Mouse (Mus musculus) cerebellum, postnatal 14 days (tissue): ENCODE measurements around the gene Lgals1.
A peak's percentile ranks its signal among the peaks of the same experiment; 100 is the strongest.

ENCODE experiments used
- DNase-seq, 2 experiments: peaks; one replicate each; pipeline ENCODE4 v3.0.0; 2021; ENCODE audit warnings: mixed read lengths in 2 of 2

The Lgals1 gene

DNA sequence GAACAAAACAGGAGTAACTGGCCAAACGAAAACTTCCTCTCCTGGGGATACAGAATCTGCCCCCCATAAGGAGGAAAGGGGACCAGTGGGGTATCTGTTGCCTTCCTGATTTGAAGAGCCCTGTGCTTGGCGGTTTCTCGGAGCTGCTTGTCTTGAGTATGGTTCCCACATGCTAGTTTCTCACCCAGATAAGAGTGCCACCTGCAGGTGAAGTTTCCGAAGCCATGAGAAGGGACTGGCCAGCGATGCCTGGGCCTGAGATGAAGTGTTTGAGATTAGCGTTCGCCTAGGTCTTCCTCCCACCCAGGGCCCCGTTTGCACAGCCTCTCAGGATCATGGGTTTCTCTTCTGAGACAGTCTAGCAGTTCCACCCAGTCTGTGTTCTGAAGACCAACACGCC lies 14.5 kb upstream of the Lgals1 start:
- peak; percentile 77 to 86 for DNase-seq

DNA sequence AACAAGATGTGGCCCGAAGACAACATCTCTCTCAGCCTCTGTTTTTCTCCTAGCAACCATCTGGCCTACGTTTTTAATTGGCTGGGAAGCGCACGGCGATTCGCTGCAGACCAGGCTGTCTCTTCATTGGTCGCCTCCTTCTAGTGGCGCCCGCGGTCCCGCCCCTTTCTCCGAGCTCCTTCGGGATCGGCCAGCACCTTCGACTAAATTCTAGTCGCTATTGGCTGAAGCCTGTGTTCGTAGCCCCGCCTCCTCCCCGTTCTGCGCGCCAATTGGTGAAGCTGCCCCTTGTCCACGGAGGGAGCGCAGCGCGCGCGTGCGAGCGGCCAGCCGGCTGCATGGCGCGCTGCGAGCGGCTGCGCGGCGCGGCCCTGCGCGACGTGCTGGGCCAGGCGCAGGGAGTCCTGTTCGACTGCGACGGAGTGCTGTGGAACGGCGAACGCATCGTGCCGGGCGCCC lies 12.9 kb upstream of the Lgals1 start, which contains the start of gene Pdxp:
Gene Pdxp, plus strand, starts transcription at position 288 of the 459 bp plus-strand sequence.
- peak; percentile 99 for DNase-seq

DNA sequence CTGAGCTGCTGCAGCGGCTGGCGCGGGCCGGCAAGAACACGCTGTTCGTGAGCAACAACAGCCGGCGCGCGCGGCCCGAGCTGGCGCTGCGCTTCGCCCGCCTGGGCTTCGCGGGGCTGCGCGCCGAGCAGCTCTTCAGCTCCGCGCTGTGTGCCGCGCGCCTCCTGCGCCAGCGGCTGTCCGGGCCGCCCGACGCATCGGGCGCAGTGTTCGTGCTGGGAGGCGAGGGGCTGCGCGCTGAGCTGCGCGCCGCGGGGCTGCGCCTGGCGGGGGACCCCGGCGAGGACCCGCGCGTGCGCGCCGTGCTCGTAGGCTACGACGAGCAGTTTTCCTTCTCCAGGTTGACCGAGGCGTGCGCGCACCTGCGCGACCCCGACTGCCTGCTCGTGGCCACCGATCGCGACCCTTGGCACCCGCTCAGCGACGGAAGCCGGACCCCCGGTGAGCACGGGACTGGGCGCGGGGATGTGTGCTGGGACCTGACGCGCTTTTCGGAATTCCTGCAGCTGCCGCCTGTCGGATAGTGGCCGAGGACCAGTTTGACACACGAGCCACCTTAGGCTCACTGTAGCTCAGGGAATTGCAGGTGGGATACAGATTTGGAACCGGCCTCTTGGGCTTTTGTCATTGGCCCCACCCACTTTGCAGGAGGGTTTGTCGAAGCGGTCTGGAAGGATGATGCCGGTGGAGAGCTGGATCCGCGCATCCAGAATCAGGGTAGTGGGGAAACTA lies 12.3 kb upstream of the Lgals1 start:
- DNase-seq, result peak; percentile 83 to 84

DNA sequence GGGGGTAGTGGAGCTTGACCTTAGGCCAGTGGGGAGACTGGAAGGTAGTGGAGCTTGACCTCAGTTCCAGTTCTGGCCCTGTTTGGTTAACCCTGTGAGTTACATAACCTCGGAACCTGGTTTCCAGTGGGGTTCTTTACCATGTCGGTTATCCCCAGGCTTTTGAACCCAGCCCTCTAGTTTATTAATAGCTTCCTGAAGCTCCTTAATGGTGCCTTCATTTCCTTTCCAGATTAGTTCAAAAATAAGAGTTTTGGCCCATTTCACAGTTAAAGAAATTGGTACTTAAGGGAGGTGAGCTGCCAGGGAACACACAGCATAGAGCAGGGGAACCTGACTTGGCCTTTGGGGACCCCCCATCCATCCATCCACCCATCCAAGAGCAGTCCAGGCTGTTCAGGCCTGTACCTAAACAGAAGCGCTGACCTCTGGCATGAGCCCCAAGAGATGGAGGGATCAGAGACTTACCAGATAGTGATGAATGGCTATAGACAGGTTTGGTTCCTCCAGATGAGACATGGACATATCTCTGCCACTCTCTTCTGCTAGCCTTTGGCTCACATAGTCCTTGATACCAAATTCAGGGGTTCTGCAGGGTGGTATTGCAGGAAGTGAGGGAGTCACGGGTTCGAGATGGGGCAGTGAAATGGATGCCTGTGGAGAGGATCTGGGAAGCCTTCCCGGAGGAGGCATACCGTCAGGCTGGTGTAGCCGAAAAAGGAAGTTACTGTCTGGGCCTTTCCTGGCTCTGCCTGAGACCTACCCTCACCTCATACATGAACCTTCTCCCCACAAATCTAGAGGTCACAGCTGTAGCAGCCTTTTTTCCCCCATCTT lies 11.5 kb upstream of the Lgals1 start:
- no peak for DNase-seq

DNA sequence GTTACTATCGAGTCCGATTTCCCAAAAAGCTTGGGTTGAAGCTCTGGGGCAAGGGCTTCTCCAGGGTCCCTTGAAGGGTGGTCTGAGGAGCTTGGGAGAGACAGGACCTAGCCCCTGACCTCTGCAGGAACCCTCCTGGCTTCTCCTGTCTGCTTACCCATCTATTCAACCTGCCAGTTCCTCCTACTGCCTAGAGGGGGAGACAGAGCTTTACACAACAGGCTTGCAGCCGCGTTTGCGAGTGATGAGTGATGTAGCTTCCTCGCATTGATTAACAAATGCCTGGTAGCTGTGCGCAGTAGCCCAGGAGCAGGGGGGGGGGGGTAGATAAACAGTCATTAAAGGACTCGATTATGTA lies 10.9 kb upstream of the Lgals1 start:
- peak; percentile 81 to 82 for DNase-seq

DNA sequence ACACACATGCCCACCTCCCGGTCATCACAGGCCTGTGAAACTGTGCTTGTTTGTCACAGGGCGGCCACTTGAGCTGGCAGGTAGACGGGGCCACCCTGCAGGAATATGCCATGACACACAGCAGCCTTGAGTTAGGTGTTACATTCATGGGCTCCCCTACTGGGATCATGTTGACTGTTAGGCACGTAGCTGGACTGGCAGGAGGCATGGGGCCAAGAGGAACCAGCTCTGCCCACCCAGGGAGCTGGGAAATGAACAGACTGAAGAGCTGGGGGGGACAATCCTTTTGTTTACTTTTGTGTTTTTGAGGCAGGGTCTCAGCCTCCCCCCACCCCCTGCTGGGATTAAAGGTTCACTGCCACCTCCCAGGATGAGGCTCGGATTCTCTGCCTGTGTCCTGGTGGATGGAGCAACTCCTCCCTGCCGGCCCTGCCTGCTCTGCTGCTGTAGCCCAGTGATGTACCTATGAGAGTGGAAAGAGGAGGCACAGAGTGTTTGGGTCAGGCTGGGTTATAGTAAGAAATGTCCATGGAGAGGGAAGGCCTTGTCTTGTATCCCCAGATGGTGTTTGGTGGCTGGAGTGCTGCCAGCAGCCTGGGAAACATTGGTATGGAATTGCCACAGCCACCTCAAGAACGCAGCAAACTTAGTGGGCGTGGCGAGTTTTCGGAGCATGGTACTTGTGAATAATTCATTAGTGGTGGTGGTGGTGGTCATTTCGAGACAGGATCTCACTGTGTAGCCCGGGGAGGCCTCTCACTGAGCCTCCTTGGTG lies 10.3 kb upstream of the Lgals1 start:
- peak; percentile 67 to 74 for DNase-seq

DNA sequence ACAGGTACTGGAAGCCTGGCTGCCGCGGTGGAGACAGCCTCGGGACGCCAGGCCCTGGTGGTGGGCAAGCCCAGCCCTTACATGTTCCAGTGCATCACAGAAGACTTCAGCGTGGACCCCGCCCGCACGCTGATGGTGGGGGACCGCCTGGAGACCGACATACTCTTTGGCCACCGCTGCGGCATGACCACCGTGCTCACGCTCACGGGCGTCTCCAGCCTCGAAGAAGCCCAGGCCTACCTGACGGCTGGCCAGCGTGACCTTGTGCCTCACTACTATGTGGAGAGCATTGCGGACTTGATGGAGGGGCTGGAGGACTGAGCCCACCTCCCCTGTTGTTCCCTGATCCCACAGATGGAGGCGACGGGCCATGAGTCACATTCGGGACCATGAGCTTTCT lies 8.4 kb upstream of the Lgals1 start:
- DNase-seq, result no peak

DNA sequence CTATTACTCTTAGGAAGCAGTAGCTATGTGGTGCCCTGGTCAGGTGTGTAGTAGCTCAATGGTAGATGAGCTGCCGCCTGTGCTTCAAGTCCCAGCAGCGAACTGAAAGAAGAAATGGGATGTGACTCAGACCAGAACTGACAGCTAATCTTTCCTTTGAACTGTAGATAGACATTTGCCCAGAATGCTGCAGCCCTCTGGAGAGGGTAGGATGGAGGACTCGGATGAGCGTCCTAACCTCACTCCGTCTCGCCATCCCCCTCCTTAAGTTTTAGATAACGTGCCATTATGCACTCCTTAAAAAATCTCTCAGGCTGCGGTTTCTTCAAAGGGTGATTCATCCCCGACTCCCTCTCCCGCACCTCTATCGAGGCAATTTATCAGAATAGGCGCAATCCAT lies 6.6 kb upstream of the Lgals1 start:
- no peak for DNase-seq

DNA sequence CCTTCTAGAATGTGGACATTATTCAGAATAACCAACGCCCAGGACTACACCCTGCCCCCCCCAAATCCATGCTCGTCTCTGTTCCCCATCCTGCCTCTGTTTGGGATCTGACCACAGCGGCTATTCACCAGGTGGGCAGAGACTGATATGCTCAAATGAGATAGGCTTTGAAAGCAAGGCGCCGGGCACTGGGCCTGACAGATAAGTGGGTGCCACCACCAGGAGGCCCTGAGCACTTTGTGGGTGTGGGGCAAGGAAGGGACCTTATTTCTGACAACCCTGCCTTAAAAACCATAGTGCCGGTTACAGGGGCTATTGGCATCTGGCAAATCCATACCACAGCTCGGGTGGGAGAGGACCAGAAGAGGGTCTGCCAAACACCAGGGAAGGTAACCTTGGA lies 3.8 kb upstream of the Lgals1 start:
- DNase-seq, result no peak

DNA sequence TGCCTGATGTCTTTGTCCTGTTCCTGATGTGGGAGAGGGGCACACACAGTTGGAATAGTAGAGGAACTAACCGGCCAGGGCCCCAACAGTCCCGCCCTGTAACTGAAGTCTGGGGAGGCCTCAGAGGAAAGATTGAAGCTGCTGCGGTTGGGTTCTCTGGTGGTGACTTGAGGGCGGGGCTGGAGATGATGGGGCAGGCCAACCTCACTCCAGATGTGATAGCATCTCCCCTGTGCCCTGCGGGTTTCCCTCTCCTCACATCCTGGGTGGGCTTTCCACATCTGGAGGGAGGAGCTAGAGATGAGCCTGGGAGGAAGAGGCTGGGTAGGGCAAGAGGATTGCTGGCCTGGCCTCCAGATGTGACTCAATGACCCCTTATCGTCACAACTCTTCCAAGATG lies 2.9 kb upstream of the Lgals1 start:
- DNase-seq, result no peak

DNA sequence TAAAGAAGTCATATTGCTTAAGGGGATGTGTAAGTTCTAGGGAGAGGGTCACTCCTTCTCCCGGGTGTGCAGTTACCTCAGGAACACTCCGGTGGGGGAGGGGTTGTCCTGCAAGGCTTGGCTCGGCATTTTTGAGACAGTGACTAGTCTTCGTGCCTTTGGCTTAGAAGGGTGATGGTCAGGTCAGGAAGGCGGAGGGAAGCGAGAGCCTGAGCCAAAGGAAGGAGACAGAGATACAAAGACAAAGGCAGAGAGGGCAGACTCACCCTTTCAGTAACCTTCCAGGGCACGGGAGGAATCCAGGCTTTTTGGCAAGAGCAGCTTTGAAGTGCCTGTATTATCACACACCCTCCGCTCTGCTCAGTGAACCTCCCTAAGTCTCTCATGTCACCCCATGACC lies 1.4 kb upstream of the Lgals1 start:
- DNase-seq, result no peak

DNA sequence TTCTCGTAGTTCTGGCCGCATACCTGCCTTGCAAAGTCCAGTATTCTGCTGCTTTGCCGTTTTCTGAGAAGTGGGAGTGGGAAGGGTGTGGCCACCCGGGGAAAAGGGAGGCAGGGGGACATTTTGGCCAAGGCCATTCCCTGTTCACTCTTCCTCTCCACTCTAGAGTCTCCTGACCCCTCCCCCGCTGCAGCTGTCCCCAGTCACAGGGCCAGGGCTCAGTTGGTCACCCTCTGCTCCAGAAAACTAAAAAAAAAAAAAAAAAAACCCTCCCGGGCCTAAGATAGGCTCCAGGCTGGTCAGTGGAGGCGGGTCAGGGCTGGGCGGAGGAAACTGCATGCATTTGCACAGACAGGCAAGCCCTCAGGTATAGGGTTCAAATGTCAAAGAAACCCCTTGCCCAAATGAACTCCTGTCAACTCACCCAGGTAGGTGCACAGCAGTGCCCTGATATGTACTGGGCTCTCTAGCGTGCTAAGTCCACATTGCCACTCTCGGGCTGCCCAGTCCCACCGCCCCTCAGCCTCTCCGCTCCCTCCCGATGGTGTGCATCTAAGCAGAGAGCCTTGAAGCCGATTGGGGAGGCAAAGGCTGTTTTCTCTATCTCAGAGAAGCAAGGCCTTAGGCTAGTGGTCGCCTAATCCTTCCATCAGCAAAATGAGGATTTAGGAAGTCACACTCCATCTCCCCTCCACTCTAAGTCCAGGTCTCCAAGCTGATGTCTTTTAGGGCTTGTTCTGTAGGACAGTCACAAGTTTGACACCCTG lies 679 bp downstream of the Lgals1 start:
- peak in 1 of 2 experiments; percentile 59 for DNase-seq

DNA sequence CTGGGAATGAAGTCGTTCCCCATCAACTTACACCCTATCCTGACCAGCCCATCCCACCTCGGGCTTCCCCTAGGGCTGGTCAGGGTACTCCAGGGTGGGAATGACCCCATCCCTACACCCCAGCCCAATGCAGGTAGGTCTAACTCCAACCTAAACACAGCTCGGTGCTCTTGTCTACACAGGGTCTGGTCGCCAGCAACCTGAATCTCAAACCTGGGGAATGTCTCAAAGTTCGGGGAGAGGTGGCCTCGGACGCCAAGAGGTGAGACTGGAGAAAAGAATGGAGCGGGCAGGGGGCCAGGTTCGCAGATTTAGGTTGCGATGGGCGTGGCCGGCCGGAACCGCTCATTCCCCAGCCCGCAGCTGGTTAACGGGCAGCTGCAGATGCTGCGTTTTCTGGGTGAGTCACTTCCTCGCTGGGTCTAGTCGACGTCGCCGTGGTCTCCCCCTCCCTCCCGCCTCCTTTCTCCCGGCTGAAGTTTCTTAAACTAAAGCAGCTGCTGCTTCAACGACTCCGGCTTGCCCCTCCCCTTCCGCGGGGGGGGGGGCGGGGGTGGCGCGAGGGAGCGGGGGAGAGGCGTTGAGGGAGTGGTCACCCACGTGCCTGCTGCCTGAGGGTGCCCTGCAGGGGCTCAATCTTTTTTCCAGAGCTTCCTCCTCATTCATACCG lies 1.4 kb downstream of the Lgals1 start:
- peak in 1 of 2 experiments; percentile 40 for DNase-seq

DNA sequence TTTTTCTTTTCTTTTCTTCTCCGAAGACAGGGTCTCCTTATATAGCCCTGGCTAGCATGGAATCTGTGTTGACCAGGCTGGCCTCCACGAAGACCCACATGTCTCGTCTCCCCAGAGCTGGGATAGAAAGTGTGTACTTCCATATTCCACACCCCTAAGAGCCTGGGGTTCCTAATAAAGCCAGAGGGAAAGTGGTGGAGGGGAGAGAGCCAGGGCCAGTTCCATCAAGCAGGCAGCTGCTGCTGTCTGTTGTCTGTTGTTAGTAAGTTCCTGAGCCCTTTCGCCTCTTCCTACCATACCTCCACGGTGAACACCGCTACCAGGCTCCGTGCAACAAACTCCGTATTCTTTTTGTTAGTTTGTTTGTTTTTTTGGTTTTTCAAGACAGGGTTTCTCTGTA lies 2.0 kb downstream of the Lgals1 start:
- no peak for DNase-seq

DNA sequence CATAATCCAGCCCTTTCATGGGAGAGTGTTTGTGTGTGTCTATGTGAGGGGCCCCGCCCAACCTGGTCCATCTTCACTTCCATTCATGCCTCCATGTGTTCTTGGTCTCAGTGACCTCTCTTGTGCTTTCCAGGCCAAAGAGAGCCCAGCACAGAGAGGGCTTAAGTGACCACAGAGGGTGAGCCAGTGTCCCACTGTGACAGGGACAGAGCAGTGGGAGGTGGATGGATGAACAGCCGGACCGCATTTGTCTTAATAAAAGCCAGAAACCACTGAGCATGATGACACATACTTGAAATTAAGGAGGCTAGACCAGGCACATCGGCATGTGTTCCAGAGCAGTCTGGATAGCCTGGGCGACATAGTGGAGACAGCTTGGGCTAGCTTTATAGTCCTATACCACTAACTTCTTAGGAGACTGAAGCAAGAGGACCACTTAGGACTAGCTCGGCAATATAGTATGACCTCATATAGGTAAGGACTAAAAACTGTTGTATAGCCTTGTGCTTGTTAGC lies 3.7 kb downstream of the Lgals1 start:
- no peak for DNase-seq

DNA sequence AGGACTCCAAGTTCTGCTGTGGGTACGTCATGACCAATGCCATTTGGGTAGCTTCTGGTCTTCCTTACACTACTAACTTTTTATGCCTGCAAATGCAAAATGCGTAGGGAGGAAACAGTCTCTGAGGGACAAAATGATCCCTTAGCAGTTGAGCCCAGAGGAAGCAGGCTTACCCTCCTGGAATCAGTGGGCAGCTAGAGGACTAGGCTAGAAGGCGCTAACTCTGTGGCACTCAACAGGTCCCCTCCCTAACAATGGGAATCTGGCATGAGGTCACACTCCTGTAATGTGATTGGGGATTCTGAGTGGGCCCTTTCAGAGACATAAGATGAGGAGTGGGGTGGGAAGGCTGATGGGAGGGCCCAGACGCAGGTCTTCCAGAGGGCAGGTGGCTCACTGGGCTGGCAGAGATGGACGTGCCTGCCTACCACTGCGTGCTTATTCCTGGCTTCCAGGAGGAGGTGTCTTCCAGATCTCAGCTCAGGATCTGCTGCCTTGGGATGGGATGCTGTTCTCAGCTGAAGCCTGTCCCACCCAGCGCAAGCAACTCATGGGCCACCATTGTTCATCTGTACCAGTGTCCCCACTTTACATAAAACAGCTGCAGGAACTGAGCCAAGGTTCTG lies 4.4 kb downstream of the Lgals1 start:
- DNase-seq, result no peak

DNA sequence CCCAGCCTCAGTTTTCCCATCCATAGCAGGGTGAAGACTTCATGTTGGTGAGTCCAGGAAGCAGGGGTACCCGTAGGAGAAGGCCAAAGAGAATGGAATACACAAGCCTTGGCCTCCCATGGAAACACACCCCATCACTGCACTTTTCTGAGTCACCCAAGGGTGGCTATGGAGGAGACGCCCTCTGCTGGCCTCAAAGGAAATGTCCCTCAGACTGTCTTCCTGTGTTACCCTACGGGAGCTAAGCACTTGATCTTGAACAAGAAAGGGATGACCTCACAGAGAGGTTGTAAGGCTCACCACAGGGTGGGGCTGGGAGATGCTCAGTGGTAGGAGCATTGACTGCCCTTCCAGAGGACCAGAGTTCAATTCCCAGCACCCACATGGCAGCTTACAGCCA lies 5.1 kb downstream of the Lgals1 start:
- peak in 1 of 2 experiments; percentile 53 for DNase-seq

DNA sequence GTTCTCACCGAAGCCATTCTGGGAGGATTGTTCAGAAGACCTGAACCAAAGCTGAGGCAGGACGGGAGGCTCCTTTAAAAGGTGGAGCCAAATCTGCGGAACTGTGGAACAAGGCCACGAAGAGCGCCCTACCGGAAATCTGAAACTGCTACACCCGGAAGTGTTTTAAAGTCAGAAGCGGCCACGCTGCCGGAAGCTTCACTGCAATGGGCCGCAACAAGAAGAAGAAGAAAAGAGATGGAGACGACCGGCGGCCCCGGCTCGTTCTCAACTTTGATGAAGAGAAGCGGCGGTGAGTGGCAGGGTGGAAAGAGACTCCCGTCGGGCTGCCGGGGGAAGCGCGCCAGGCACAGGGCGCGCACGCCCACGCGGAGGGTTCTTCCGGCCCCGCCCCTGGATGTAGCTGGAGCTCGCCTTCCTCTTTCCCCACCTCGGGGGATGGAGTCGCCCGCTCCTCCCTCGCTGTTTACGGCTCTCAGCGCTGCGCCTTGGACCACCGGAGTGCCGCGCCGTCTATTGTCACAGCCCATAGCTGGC lies 8.3 kb downstream of the Lgals1 start, which contains the start of gene Nol12:
Gene Nol12, plus strand, starts transcription at position 150 of the 537 bp plus-strand sequence.
- peak; percentile 90 to 94 for DNase-seq

DNA sequence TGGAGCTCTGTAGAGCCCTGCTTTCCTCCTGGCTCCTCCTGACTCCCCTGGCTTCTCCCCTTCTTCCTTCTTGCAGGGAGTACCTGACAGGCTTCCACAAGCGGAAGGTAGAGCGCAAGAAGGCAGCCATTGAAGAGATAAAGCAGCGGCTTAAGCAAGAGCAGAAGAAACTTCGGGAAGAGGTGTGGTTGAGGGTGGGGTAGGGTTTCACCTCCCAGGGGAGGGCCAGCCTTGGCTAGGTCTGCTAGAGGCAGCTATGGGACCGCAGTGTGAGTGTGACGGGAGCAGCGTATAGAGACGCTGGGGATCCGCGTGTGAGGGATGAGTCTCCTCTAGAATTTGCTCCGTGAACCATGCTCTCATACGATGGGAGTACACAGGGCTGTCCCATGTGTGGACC lies 9.9 kb downstream of the Lgals1 start:
- DNase-seq, result no peak

DNA sequence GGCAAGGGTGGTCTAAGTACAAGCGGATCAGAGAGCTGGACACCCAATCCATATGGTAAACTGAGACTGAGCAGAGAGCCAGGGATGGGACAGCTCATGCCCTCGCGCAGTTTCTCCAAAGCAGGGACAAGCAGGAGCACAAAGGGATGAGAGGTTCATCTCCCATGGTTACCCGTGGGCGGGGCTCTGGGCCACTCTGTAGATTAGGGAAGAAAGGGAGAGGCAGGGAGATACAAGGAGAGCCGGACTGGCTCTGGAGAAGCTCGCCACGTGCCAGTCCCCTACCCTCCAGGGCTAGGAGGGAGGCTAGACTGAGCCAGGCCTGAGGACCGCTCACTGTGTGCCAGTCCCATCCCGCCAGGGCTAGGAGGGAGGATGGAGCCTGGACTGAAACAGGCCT lies 10.8 kb downstream of the Lgals1 start:
- DNase-seq, result no peak

DNA sequence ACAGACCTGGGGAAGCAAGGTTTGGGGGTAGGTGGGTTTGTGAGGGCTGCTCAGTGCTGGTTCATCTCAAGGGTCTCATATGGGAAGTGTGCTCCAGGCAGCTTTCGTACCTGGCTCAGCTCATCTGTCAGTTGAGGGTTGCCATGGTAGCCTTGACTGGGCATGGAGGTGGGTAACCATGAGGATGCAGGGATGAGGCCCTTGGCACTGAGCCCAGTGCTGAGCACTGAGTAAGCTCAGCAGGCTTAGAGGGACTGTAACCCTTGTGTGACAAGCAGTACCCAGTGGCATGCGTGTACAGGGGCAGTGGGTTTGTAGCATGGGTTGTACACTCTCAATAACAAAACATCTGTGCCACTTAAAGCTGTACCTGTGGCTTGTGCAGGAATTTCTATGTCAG lies 11.4 kb downstream of the Lgals1 start:
- peak in 1 of 2 experiments; percentile 45 for DNase-seq
